Mouse (Mus musculus) adipocyte (in vitro differentiated cells): ENCODE measurements around the gene Ppbp.

Experiments used
- DNase-seq: peaks from one replicate; pipeline ENCODE4 v3.0.0-alpha.2; 2016; ENCODE audit warnings: low spot score

Gene Ppbp

GRCm38 (mm10) chr5:90768218-90768617 is at the start of gene Ppbp:
Gene Ppbp (plus strand): TSS chr5:90768518.
- DNase-seq: no peak

GRCm38 (mm10) chr5:90722656-90723055 is 45.7 kb upstream of the Ppbp start:
- no peak for DNase-seq

GRCm38 (mm10) chr5:90728254-90728653 is 40.1 kb upstream of the Ppbp start:
- DNase-seq: no peak

GRCm38 (mm10) chr5:90731480-90731879 is 36.8 kb upstream of the Ppbp start:
- DNase-seq: peak; percentile 64

GRCm38 (mm10) chr5:90742029-90742428 is 26.3 kb upstream of the Ppbp start:
- no peak for DNase-seq

GRCm38 (mm10) chr5:90753934-90754333 is 14.4 kb upstream of the Ppbp start:
- DNase-seq: no peak

GRCm38 (mm10) chr5:90758020-90758605 is 10.2 kb upstream of the Ppbp start:
- DNase-seq: peak; percentile 87

GRCm38 (mm10) chr5:90759077-90760065 is 8.9 kb upstream of the Ppbp start, which contains the start of gene Cxcl5:
Gene Cxcl5 (plus strand): TSS chr5:90759360.
- DNase-seq: peak; percentile 64

GRCm38 (mm10) chr5:90760303-90760702 is 8.0 kb upstream of the Ppbp start:
- DNase-seq: no peak

GRCm38 (mm10) chr5:90760844-90761243 is 7.5 kb upstream of the Ppbp start:
- no peak for DNase-seq

- DNase-seq: no peak
Measured at GRCm38 (mm10) chr5:90761834-90762233, 6.5 kb upstream of the Ppbp start.

GRCm38 (mm10) chr5:90763912-90764665 is 4.2 kb upstream of the Ppbp start:
- DNase-seq: no peak

- DNase-seq: no peak
Measured at GRCm38 (mm10) chr5:90765821-90766606, 2.3 kb upstream of the Ppbp start.

GRCm38 (mm10) chr5:90771369-90771768 is 3.1 kb downstream of the Ppbp start:
- no peak for DNase-seq

GRCm38 (mm10) chr5:90771880-90772653 is 3.7 kb downstream of the Ppbp start, which contains the start of gene Pf4:
Gene Pf4 (plus strand): TSS chr5:90772435.
- no peak for DNase-seq

- DNase-seq: no peak
Measured at GRCm38 (mm10) chr5:90775562-90775961, 7.2 kb downstream of the Ppbp start.

- DNase-seq: no peak
Measured at GRCm38 (mm10) chr5:90777621-90778020, 9.3 kb downstream of the Ppbp start.

- no peak for DNase-seq
Measured at GRCm38 (mm10) chr5:90778856-90779255, 10.5 kb downstream of the Ppbp start.

- peak; percentile 57 for DNase-seq
Measured at GRCm38 (mm10) chr5:90783697-90784096, 15.4 kb downstream of the Ppbp start.

GRCm38 (mm10) chr5:90785659-90786588 is 17.6 kb downstream of the Ppbp start, which contains the start of gene Cxcl3:
Gene Cxcl3 (plus strand): TSS chr5:90786103.
- DNase-seq: peak; percentile 68
